Mouse (Mus musculus): ENCODE results near the gene Lrrc32.

The Lrrc32 gene

GRCm38 (mm10) chr7:98505664-98506063 lies 16.6 kb downstream of the Lrrc32 start:
- intact Hi-C loops (cut with DNase I): no loop called here

DNA sequence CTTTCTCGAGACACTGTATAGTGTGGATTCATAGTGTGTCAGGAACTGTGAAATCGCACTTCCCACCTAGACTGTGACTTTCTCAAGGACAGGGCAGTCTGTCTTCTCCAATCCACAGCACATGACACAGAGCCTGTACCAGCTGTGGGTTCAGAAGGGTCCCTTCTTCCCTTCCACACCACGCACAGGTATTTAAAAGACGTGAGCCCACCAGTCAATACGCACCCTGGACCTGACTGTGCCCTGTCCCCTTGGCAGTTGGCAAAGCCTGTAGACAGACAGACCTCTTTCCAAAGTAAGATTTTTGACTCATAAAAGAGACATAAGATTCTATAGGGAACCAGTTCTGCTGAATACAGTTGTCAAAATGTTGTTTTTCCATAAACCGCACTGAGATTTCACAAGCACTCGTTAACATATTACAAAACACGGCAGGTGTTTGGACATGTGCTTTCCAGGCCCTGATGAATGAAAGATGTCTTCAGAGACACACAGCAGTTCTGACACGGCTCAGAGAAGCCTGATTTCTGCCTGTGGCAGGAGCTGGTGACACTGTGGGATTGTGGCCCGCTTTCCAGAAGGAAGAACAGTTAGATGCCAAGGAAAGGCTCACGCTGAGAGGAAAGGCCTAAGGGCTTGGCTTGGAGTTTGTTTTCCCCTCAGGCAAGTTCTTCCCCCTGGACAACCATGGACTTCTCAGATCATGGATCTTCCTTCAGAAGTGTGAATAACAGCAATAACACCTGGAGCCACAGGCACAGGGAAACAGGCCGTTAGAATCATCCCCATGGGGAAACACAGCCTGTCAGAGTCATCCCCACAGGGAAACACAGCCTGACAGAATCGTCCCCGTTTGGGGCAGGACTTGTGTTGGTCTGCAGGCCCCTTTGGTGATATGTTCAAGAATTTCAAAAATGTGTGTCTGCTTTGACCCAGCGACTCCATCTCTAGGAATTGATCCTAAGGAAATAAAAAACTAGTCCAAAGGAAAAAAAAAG lies 22.2 kb downstream of the Lrrc32 start:
- intact Hi-C loops (cut with DNase I): no loop called here

GRCm38 (mm10) chr7:98513251-98513650 lies 24.2 kb downstream of the Lrrc32 start:
- intact Hi-C loops (cut with DNase I): no loop called here

- intact Hi-C loops (cut with DNase I): no loop called here
Measured at GRCm38 (mm10) chr7:98522576-98522975, 33.5 kb downstream of the Lrrc32 start.

GRCm38 (mm10) chr7:98523070-98523812 lies 34.2 kb downstream of the Lrrc32 start:
- intact Hi-C loops (cut with DNase I): no loop called here

GRCm38 (mm10) chr7:98523813-98524361 lies 34.8 kb downstream of the Lrrc32 start:
- intact Hi-C loops (cut with DNase I): no loop called here

DNA sequence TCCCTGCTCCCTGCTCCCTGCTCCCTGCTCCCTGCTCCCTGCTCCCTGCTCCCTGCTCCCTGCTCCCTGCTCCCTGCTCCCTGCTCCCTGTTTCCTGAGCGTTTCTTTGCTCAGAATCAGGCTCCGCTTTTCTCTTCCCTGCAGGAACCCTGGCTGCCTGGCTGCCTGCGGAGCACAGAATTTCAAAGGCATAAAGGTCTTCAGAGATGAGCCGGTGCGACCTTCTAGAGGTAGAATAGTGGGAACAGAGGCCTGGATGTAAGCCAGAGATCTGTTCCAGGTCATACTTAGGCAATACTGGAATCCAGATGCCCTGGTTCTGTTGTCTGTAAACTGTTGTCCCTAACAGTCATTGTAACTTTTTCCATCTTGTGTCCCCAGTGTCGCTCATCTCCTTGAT lies 35.3 kb downstream of the Lrrc32 start:
- intact Hi-C loops (cut with DNase I): no loop called here

DNA sequence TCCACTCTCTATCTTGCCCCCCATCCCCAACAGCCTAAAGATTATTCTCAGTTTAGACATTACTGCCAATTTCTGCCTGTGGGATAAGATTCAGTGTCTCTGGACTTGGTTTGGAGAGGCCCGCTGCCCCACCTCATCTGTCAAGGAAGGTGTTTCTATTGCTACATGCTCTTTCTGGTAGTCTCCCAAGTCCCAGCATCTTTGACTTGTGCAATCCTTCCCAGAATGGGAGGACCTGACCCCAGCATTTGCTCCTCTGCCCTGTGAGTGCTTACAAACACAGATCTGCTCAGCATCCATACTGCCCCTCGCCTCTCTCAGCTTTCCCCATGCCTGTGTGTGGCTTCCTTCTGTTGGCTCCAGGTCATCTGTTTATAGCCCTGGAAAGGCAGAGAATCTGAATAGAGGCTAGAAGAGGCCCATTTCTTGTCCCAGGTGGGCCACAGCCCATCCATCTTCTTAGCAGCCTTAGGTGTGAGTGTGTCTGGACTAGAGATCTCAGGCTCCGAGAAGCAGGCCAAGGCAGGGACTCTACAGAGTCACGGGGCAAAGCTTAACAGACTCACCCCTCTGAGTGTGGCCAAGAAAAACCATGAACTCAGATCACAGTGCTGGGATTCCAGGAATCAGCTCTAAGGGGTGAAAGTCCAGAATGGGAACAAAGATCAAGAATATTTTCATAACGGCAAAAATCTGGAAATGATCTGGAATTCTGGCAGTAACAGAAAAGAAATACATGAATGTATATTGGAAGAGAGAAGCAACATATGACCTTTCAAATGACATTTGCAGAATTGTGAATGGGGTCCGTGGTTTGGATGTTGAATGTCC lies 36.0 kb downstream of the Lrrc32 start:
- intact Hi-C loops (cut with DNase I): no loop called here

DNA sequence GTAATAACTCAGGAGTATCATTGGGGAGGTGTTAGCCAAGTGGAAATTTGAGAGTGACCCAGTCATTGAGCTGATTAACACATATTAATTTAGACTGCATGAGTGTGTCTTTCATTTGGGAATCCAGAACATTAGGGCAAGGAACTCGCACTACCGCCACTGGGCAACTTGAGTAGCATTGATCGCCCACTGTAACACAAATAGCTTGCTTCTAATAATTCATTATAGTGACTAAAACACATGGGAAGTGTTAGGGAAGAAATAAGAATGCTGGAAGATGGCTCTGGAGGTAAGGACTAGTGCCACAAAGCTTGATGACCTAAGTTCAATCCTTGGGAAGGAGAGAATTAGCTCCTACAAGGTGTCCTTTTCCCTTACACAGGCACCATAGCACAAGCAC lies 38.0 kb downstream of the Lrrc32 start:
- intact Hi-C loops (cut with DNase I): no loop called here

GRCm38 (mm10) chr7:98531612-98532011 lies 42.5 kb downstream of the Lrrc32 start:
- intact Hi-C loops (cut with DNase I): no loop called here

- intact Hi-C loops (cut with DNase I): no loop called here
Measured at GRCm38 (mm10) chr7:98532981-98533380, 43.9 kb downstream of the Lrrc32 start.

DNA sequence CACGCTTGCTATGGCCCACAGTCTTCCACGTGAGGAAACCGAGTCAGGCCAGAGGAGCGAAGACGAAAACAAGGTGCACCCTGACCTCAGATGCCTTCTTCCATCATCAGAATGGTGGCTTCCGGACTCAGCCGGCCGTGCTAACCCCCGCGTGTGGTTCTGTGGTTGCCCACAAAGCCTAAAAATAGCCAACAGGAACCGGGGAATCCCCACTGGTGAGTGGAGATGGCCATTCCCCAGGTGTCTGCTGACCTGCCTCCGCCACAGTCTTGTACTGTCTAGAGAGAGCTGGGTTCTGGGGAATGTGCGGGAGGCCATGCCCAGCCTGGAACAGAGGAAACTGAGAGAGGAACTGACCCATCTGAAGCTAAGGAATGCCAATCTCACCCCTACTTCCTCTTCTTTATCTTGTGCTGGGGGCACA lies 45.4 kb downstream of the Lrrc32 start:
- intact Hi-C loops (cut with DNase I): no loop called here

- intact Hi-C loops (cut with DNase I): no loop called here
Measured at GRCm38 (mm10) chr7:98535191-98535590, 46.1 kb downstream of the Lrrc32 start.

- intact Hi-C loops (cut with DNase I): no loop called here
Measured at GRCm38 (mm10) chr7:98535882-98536281, 46.8 kb downstream of the Lrrc32 start.

DNA sequence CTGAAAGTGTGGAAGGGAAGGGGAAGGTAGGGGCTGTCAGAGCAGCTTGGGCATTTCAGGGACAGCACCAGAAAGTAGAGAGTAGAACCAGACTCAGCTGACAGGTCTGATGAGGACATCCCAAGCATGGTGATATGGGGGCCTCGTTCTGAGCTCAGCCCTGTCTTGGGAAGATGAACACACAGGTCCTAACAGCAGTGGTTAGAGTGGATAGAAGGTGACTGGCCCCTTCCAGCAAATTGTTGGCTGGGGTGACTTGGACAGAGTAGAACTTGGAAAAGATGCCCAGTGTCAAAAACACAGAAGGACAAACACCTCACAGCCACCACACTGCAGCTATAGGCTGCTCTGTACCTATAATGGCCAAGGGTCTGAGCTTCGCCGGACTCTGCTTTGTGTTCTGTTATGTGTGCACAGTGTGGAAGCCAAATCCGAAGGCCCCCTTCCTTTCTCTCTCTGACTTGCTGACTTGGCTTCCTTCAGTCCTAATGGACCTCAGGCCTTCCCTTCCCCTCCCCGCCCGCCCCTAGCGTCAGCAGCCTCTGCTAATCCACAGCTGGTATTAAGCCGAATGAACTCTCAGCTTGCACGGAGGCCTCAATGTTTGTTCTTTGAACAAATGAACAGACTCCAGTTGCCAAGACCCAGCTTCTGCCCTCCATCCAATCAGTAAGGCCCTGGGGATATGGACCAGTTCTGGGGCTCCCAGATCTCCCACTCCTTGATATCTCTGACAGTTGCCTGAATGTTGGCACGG lies 48.3 kb downstream of the Lrrc32 start:
- intact Hi-C loops (cut with DNase I): no loop called here

DNA sequence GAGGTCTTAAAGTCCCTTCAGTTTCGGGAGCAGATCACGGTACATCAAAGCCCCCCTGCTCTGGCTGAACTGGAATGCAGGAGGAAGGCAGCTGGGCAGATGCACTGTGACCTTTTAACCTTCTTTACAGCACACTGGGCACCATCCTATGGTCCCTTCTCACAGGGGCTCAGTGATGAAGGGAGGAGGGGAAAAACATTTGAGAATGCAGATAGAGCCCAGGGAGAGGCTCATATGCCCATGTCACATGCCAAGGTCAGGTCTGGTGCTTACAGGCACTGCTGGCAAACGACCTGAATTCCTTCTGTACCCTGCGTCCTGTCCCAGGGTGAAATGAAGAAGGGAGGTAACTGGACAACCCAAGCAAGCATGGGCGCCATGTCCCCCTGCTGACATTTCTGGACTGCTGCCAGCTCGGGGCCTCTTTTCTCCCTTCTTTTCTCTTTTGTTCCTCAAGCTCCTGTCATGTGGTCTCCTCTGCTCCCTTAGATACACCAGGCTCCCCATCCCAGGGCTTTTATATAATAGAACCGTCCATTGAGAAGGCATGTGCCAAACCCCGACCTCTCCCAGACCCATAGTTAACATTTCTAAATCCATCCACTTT lies 49.0 kb downstream of the Lrrc32 start:
- intact Hi-C loops (cut with DNase I): no loop called here

DNA sequence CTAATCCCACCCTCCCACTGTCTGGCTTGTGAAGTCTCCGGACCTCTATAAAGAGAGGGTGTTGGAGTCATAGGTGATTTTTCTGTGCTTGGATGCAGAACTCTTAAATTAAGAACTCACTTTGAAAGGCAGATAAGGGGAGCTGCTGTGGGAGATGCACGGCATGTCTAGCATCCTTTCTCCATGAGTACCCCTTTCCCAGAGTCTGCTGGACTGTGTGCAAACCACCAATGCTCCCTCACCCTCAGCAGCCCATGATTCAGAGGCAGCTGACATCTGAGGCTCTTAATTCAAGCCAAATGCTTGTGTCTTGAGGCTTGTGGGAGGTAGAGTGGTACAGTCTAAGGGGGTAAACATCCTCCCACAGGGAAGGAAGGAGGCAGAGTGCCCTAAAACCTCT lies 51.8 kb downstream of the Lrrc32 start:
- intact Hi-C loops (cut with DNase I): no loop called here

- intact Hi-C loops (cut with DNase I): no loop called here
Measured at GRCm38 (mm10) chr7:98541564-98541963, 52.5 kb downstream of the Lrrc32 start.

DNA sequence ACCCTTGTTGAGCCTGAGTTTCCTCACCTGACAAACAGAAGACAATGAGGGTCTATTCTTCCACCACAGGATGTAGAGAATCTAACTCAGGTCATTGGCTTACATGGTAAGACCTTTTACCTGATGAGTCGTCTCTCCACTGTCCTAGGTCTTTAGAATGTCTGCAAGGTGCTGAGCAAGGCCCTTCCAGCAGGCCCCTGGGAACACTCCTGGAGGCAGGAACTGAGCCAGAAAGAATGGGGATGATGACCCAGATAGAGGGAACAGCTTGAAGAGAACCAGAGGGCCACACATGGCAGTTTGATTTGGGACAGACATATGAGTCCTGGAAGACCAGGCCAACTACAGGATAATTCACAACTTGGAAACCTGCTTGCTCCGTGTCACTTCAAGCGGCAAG lies 53.2 kb downstream of the Lrrc32 start:
- intact Hi-C loops (cut with DNase I): no loop called here

DNA sequence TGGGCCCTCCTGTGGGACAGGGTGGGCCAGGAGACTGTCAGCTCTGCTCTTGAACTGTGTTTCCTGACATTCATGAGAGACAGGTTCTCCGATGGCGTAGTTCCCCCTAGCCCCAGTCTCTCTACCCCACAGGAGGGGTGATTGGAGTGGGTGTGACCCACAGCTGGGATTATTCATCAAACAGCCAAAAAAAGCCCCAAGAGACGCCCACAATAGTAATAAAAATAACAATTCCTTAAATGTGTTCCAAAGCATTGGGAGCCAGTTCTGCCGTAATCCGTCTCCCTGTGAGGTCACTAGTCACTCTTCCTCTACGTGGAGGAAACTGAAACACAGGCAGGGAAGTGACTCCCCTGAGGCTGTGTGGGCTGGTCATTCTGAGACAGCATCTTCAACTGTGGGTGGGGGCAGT lies 53.7 kb downstream of the Lrrc32 start:
- intact Hi-C loops (cut with DNase I): no loop called here

Measured in adrenal gland (tissue).